Mouse (Mus musculus) left cerebral cortex, adult 2 months (tissue): ENCODE measurements around the gene Abraxas2. TPM values are rescaled to one million over a fixed set of nuclear protein-coding genes. Genes with fewer than 3 reads are reported as not detected.

Experiments used
- DNase-seq, 2 experiments: peaks; one replicate each; pipeline ENCODE4 v3.0.0; 2021 to 2022; ENCODE audit warnings: low spot score in 2 of 2, mixed read lengths in 1 of 2; ENCODE audit errors: extremely low spot score in 1 of 2
- H3K27ac ChIP-seq: fragments of 200-600 bp; 2 replicates; pipeline ENCODE4 v1.8.1; 2022
- H3K4me3 ChIP-seq: fragments of 200-600 bp; 2 replicates; pipeline ENCODE4 v1.8.1; 2022
- CTCF ChIP-seq: fragments of 200-600 bp; IDR thresholded peaks from 2 replicates; pipeline ENCODE4 v1.8.1; 2022; ENCODE audit warnings: antibody characterized with exemption, mild to moderate bottlenecking, moderate library complexity
- intact Hi-C: fragments of 180-260 bp; cut with DNase I; formaldehyde crosslinking; loops from one replicate; pipeline ENCODE4 v1.15.1; 2025
- total RNA-seq, 2 experiments: library from RNA; stranded (reverse); gene quantifications; 2 replicates each; pipeline ENCODE4 v1.2.3; 2021

The Abraxas2 gene
- total RNA-seq, 2 experiments from 2014 or later: 26.6 to 27.6 TPM

- intact Hi-C loops: no loop called here
- no peak overlapping the region for H3K4me3 ChIP-seq
- H3K27ac ChIP-seq: no peak overlapping the region
- DNase-seq: no peak
- TF ChIP-seq CTCF: no peak
Observed at GRCm38 (mm10) chr7:132890201-132890600, 31.2 kb downstream of the Abraxas2 start.

DNA sequence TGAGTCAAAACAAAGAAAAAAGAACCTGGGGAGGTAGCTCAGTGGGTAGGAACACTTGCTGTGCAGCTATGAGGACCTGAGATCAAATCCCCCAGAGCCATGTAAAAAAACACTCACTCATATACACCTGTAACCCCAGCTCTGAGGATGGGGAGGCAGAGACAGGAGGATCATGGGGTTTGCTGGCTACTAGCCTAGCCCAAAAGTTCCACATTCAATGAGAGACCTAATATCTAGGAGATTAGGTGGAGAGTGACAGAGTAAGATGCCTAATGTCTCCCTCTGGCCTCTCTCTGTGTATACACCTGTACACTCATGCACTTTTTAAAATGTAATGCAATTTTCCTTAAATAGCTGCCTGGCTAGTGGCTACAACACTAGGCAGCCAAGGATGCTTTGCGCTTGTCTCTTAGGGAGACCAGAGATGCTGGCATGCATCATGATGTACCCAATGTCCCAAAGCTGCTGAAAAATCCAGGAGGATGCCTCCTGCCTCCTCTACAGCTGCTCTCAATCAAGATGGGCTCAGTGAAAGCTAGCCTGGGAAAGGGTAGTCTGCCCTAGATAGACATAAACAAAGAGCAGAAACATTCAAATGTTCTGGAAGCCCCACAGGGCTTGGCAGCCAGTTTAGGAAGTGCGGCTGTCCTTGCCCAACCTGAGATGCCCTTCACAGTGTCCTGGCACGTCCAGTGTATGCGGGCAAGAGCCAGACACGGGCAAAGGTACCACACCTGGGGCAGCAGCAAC lies 32.7 kb downstream of the Abraxas2 start:
- H3K27ac ChIP-seq: no peak overlapping the region
- peak in 1 of 2 experiments; percentile 13 for DNase-seq
- intact Hi-C loops: no loop called here
- H3K4me3 ChIP-seq: no peak overlapping the region
- TF ChIP-seq CTCF: no peak

- H3K4me3 ChIP-seq: no peak overlapping the region
- no peak for DNase-seq
- no peak overlapping the region for H3K27ac ChIP-seq
- intact Hi-C loops: no loop called here
- TF ChIP-seq CTCF: no peak
Observed at GRCm38 (mm10) chr7:132892311-132892661, 33.3 kb downstream of the Abraxas2 start.

DNA sequence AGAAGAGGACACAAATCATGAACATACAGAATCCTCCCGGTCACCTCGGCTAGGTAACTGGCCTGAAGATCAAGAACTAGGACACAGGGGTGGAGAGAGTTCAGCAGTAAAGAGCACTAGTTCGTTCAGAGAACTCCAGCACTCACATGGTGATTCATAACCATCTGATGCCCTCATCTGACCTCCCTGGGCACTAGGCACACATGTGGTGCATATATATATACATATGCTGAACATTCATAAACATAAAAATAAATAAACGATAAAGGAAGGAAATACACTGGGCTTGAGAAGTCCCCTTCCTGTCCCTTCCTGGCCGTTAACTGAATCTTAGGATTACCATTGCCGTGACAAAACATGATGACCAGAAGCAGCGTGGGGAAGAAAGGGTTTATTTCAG lies 33.8 kb downstream of the Abraxas2 start:
- H3K4me3 ChIP-seq: no peak overlapping the region
- TF ChIP-seq CTCF: no peak
- H3K27ac ChIP-seq: no peak overlapping the region
- intact Hi-C loops: no loop called here
- DNase-seq: no peak

GRCm38 (mm10) chr7:132893336-132893735 lies 34.3 kb downstream of the Abraxas2 start:
- Histone ChIP-seq H3K4me3 (no peak overlapping the region), H3K27ac (no peak overlapping the region)
- no peak for DNase-seq
- intact Hi-C loops: no loop called here
- TF ChIP-seq CTCF: no peak

GRCm38 (mm10) chr7:132894841-132895555 lies 36.0 kb downstream of the Abraxas2 start:
- DNase-seq: no peak
- Histone ChIP-seq H3K4me3 (no peak overlapping the region), H3K27ac (no peak overlapping the region)
- intact Hi-C loops: no loop called here
- TF ChIP-seq CTCF: no peak

- intact Hi-C loops: no loop called here
- no peak for DNase-seq
- TF ChIP-seq CTCF: no peak
- Histone ChIP-seq H3K27ac (no peak overlapping the region), H3K4me3 (no peak overlapping the region)
Observed at GRCm38 (mm10) chr7:132896206-132896815, 37.3 kb downstream of the Abraxas2 start.

GRCm38 (mm10) chr7:132897258-132897657 lies 38.2 kb downstream of the Abraxas2 start:
- peak; percentile 4; the same call in 1 of the 2 replicates for TF ChIP-seq CTCF
- Histone ChIP-seq H3K4me3 (no peak overlapping the region), H3K27ac (no peak overlapping the region)
- no peak for DNase-seq
- intact Hi-C loops: no loop called here

- Histone ChIP-seq H3K4me3 (no peak overlapping the region), H3K27ac (no peak overlapping the region)
- DNase-seq: no peak
- peak; percentile 53 for TF ChIP-seq CTCF
- intact Hi-C loops: no loop called here
Observed at GRCm38 (mm10) chr7:132898234-132898633, 39.2 kb downstream of the Abraxas2 start.

DNA sequence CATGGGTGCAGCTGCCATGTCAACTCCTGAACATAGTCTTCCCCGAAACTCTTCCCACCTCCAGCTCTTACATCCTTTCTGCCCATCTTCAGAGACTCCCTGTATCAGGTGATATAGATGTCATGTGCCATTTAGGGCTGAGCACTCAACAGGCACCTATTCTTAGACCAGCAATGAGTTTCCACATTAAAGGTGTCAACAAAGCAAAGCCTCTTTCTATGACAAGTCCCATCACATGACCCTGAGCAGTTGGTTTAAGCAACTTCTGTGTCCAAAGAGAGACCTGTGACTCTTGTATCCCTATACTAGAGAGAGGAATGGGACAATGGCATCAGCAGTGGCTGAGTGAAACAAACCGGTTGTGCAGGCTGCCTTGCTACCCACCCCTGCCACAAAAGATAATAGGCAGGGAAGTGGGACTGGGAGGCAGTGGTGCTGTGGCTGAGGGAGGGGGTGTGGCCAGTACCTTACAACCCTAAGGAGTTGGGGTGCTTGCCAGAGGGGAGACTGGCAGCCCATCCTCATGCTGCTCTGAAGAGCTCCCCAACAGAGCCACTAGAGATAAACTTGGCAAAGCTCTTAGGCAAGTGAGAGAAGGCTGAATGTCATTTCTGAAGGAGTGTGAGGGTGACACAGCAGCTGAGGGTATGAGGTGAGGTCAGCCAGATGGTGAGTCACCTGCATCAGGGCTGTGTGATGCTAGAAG lies 42.0 kb downstream of the Abraxas2 start:
- no peak for DNase-seq
- no peak for TF ChIP-seq CTCF
- Histone ChIP-seq H3K27ac (no peak overlapping the region), H3K4me3 (no peak overlapping the region)
- intact Hi-C loops: no loop called here

GRCm38 (mm10) chr7:132903796-132904195 lies 44.8 kb downstream of the Abraxas2 start:
- intact Hi-C loops: no loop called here
- no peak overlapping the region for H3K4me3 ChIP-seq
- no peak overlapping the region for H3K27ac ChIP-seq
- TF ChIP-seq CTCF: no peak; the same call in 1 of the 2 replicates
- no peak for DNase-seq

DNA sequence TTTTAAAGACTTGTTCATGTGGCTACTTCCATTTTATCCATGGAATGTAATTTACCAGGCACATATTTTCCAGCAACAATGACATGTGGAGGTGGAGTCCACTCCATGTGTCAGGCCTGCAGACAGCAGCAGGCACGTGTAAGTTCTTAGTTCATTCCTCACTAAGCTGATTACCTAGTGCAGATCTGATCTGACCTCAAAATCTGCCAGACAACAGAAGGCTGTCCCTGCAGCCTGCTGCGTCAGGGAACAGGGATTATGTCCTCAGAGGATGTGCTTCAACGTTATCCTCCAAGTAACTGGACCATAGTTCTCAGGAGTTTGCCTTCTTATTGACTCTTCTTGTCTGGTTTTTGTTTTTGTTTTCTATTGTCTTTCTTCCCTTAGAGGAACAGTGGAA lies 62.9 kb downstream of the Abraxas2 start:
- DNase-seq: no peak
- no peak for TF ChIP-seq CTCF
- Histone ChIP-seq H3K4me3 (no peak overlapping the region), H3K27ac (no peak overlapping the region)
- intact Hi-C loops: no loop called here
